Mouse (Mus musculus): ENCODE measurements at regions not wholly inside any gene's neighbourhood (a gene's known extent, or its start where the extent isn't known, plus 50 kb on each side); places are given as distances from the start of the nearest gene placed in this dataset.

- no peak for DNase-seq
Measured at GRCm38 (mm10) chr4:142291366-142291765, 52.2 kb upstream of the Kazn start.
